Mouse (Mus musculus) hindbrain, embryonic 16.5 days (tissue): ENCODE results near the gene Prkacb. TPM values are rescaled to one million over a fixed set of nuclear protein-coding genes. Genes with fewer than 3 reads are reported as not detected.

ENCODE experiments used
- ATAC-seq: fragments of 200-750 bp; cut with Nextera tagmentation; 2 replicates; pipeline ENCODE4 v1.8.0; 2017; ENCODE audit warnings: moderate TSS enrichment, moderate library complexity
- H3K27ac ChIP-seq: fragments of 300-500 bp; sonication (generic); 2 replicates; pipeline ENCODE4 v1.5.1; 2014; ENCODE audit warnings: low read depth, mild to moderate bottlenecking, control low read depth, low read length, moderate library complexity
- H3K27me3 ChIP-seq: fragments of 300-500 bp; sonication (generic); replicated peaks from 2 replicates; pipeline ENCODE4 v1.6.1; 2014; ENCODE audit warnings: low read length; ENCODE audit not compliant: control insufficient read depth, insufficient read depth
- H3K36me3 ChIP-seq: fragments of 300-500 bp; sonication (generic); 2 replicates; pipeline ENCODE4 v1.6.1; 2014; ENCODE audit warnings: mild to moderate bottlenecking, low read length, moderate library complexity, mixed read lengths; ENCODE audit not compliant: control insufficient read depth, insufficient read depth
- H3K4me1 ChIP-seq: fragments of 300-500 bp; sonication (generic); 2 replicates; pipeline ENCODE4 v1.6.1; 2014; ENCODE audit warnings: low read depth, low read length; ENCODE audit not compliant: control insufficient read depth, insufficient read depth
- H3K4me2 ChIP-seq: fragments of 300-500 bp; sonication (generic); 2 replicates; pipeline ENCODE4 v1.6.1; 2014; ENCODE audit warnings: mild to moderate bottlenecking, low read length, control low read depth, moderate library complexity
- H3K4me3 ChIP-seq: fragments of 300-500 bp; sonication (generic); 2 replicates; pipeline ENCODE4 v1.5.1; 2014; ENCODE audit warnings: mild to moderate bottlenecking, low read length, control low read depth, moderate library complexity
- H3K9ac ChIP-seq: fragments of 300-500 bp; sonication (generic); 2 replicates; pipeline ENCODE4 v1.6.1; 2014; ENCODE audit warnings: low read depth, mild to moderate bottlenecking, control low read depth, low read length, moderate library complexity
- H3K9me3 ChIP-seq: fragments of 300-500 bp; sonication (generic); 2 replicates; pipeline ENCODE4 v1.6.1; 2014; ENCODE audit warnings: mild to moderate bottlenecking, low read length, moderate library complexity; ENCODE audit not compliant: control insufficient read depth
- WGBS: fragments of 180-500 bp; shearing (Covaris S2); extraction: QIAGEN DNeasy Blood & Tissue Kit; methylation state at CpG from one replicate; pipeline ENCODE4 v1.1.7; 2014; 5-methylcytosine and 5-hydroxymethylcytosine counted together
- polyA plus RNA-seq: library from polyadenylated mRNA; unstranded; fragments of >200 nt; fragmentation: Nextera tagmentation; extraction: Ambion mirVana; gene quantifications from 2 replicates; pipeline ENCODE4 v1.2.1, GENCODE M21; 2015

Gene Prkacb
- polyA plus RNA-seq, 1 experiment from 2014 or later = 199 TPM

DNA sequence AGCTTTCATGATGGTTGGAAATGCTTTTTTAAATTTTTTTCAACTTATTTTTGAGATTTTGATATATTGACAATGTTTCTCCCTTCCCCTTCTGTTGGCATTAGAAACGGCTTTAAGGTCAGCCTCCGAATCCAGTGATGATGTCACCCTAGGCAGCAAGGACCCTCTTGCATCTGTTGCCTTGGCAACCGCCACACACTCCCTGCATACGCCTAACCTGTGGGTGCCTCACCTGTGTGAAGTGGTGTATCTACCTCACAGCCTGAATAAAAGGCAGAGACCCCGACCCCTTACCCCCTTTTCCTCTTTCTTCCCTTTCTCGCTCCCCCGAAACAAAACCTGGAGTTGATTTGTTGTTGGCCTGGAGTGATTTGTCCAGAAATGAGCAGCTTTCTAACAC, 100.5 kb downstream of the Prkacb start:
- Histone ChIP-seq H3K27ac (no peak overlapping the region), H3K27me3 (no peaks in the 10 kb centered on the region), H3K4me3 (no peak overlapping the region), H3K9me3 (no peaks in the 10 kb centered on the region), H3K36me3 (no peaks in the 10 kb centered on the region), H3K9ac (no peak overlapping the region), H3K4me2 (no peak overlapping the region), H3K4me1 (no peaks in the 10 kb centered on the region)
- ATAC-seq = no peak
- 81% methylated on average over 7 of the region's 7 CpGs for WGBS

DNA sequence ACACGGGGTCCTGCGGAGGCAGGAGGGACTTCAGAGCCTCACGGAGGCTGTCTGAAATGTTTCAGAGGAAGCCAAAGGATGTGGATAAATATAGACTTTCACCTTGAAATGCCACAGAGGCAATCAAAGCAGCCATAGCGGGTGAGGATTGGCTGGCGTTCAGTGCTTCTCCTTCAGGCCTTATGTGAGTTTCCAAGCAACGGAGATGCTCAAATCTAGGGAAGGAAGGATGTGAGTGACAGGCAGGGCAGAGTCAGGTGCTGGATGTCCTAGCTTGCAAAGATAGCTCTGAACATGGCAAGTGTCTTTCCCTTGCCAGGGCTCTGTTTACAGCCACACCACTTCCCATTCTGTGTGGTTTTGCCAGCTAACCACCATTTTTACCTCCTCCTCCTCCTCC, 101.2 kb downstream of the Prkacb start:
- Histone ChIP-seq H3K9ac (no peak overlapping the region), H3K27ac (no peak overlapping the region; the same call in 1 of the 2 replicates)

DNA sequence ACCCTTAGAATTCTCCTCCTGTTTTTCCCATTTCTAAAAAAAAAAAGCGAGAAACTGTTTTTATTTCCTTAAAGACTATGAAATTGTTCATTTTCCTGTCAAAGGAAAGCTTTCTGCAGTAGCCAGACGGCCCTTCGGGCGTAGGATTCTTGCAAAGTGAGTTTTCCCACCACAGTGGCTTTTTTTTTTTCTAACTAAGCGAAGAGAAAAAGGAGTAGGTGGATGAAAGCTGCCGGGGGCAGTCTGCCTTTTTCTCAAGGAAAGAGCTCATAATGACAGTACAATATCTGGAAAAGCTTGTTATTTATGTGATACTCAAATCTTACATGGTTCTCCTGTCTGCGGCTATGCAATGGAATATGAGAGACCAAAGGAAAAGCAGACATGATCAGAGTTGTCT, 101.7 kb downstream of the Prkacb start:
- Histone ChIP-seq H3K9ac (no peak overlapping the region), H3K27ac (no peak overlapping the region; the same call in 1 of the 2 replicates), H3K27me3 (no peaks in the 10 kb centered on the region), H3K4me3 (no peak overlapping the region), H3K4me2 (no peak overlapping the region), H3K4me1 (no peaks in the 10 kb centered on the region), H3K36me3 (no peaks in the 10 kb centered on the region), H3K9me3 (no peaks in the 10 kb centered on the region)
- ATAC-seq = no peak
- WGBS = 81% methylated on average over 7 of the region's 7 CpGs

More for the DNA sequence above, 101.2 kb downstream of the Prkacb start:
- no peaks in the 10 kb centered on the region for H3K4me1 ChIP-seq
- H3K4me2 ChIP-seq = no peak overlapping the region
- no peaks in the 10 kb centered on the region for H3K9me3 ChIP-seq
- no peak overlapping the region for H3K4me3 ChIP-seq
- ATAC-seq = no peak
- no peaks in the 10 kb centered on the region for H3K36me3 ChIP-seq
- WGBS = 63% methylated on average over 6 of the region's 6 CpGs
- no peaks in the 10 kb centered on the region for H3K27me3 ChIP-seq

DNA sequence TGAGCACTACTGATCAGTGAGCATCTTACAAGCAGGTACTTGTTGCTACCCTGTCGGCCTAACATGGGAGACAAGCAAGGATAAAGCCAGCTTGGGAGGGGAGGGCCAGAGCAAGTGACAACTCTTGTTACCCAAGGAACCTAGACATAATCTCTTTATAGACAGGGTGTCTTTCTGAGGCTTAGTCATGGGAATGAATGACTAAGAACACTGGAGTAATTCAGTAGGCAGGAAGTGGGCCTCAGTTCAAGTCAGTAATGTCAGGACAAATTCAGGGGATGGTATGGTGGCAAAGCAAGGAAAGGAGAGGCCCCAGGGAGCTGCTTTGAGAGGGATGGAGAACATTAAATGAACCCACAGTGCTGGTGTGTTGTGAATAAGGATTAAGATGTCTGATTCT, 103.7 kb downstream of the Prkacb start:
- H3K9me3 ChIP-seq = no peaks in the 10 kb centered on the region
- ATAC-seq = no peak
- no peak overlapping the region for H3K27ac ChIP-seq
- 88% methylated on average over 1 of the region's 1 CpGs for WGBS
- no peaks in the 10 kb centered on the region for H3K36me3 ChIP-seq
- no peak overlapping the region for H3K9ac ChIP-seq
- no peak overlapping the region for H3K4me3 ChIP-seq
- H3K27me3 ChIP-seq = no peaks in the 10 kb centered on the region
- no peak overlapping the region for H3K4me2 ChIP-seq
- no peaks in the 10 kb centered on the region for H3K4me1 ChIP-seq

DNA sequence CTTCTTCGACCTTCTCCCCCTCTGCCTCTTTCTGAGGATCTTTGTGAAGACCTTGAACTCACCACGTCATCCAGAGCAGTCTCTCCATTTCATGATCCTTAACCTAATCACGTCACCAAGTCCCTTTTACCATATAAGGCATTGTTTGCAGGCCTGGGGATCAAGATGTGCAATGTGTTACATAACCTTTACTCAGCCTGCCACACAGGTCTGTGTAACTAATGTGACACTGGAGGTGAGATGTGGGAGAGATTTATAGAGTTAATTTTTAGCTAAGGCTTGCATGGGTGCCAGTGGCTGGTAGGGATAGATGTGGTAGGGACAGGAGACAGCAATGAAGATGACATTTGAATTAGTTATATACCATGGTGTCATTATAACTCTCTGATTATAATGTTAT, 104.4 kb downstream of the Prkacb start:
- WGBS = 77% methylated on average over 3 of the region's 3 CpGs
- Histone ChIP-seq H3K27ac (no peak overlapping the region), H3K9ac (no peak overlapping the region), H3K36me3 (no peaks in the 10 kb centered on the region), H3K4me3 (no peak overlapping the region), H3K4me1 (no peaks in the 10 kb centered on the region), H3K27me3 (no peaks in the 10 kb centered on the region), H3K9me3 (no peaks in the 10 kb centered on the region), H3K4me2 (no peak overlapping the region)
- ATAC-seq = no peak

DNA sequence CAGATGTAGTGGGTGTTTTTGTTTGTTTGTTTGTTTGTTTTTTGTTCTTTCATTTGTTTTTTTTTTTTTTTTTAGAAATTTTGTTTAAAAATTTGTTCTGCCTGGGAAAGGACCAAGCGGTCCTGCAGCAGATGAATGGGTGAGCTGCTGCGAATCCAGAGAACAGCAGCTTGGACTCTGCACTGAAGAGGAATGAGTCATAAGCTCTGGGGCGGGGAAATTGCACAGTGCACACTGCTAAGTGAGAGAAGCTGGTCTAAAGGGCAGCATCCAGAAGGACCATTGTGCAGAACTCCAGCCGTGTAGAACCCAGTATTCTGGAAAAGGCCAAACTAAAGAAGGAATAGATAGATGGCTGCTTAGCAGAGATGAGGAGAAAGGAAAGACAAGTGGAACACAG, 108.7 kb downstream of the Prkacb start:
- H3K4me1 ChIP-seq = no peaks in the 10 kb centered on the region
- no peak overlapping the region for H3K9ac ChIP-seq
- no peak overlapping the region for H3K4me2 ChIP-seq
- H3K4me3 ChIP-seq = no peak overlapping the region
- ATAC-seq = no peak
- WGBS = 85% methylated on average over 4 of the region's 4 CpGs
- no peaks in the 10 kb centered on the region for H3K27me3 ChIP-seq
- no peak overlapping the region for H3K27ac ChIP-seq
- H3K36me3 ChIP-seq = no peaks in the 10 kb centered on the region
- no peaks in the 10 kb centered on the region for H3K9me3 ChIP-seq

DNA sequence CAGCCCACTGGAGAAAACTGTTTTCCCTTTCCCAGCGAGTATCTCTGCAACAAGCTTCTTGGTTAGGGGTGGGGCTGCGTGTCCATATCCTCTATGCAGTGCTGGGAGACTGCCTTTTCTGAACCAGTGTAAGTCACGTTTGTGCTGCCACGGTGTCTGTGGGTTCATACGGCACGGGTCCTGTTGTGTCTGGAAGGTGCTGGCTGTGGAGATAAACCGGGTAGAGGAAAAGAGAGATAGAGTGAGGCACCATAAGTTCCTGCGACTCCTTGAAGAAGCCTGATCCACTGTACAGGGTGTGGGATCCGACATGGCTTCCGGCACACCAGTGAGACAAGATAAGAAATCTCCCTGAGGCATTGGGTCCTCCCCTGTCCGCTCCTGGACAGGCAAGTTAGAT, 112.7 kb downstream of the Prkacb start:
- Histone ChIP-seq H3K4me2 (no peak overlapping the region), H3K4me3 (no peak overlapping the region), H3K9me3 (no peaks in the 10 kb centered on the region), H3K9ac (no peak overlapping the region), H3K36me3 (no peaks in the 10 kb centered on the region), H3K27ac (no peak overlapping the region), H3K4me1 (no peaks in the 10 kb centered on the region), H3K27me3 (no peaks in the 10 kb centered on the region)
- 90% methylated on average over 11 of the region's 11 CpGs for WGBS
- ATAC-seq = no peak

DNA sequence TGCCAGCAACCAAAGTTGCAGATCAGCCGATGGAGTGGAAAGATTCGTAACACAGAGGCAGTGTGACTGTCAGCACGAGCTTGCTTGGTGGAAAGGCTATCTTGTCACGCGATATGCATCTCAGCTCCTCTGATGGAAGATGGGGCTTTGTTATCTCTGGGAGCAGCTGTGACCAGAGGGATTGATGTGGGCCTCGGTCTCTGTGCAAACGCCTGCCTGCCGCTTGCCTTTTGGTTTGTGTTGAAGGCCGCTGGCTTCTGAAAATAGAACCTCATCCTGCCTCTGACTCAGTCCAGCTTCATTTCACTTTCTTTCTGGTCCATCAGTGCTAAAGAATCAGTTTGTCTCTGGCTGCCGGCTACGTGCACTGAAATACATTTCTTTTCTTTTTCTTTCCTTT, 113.8 kb downstream of the Prkacb start:
- no peaks in the 10 kb centered on the region for H3K27me3 ChIP-seq
- H3K4me2 ChIP-seq = no peak overlapping the region
- H3K36me3 ChIP-seq = no peaks in the 10 kb centered on the region
- ATAC-seq = no peak
- WGBS = 54% methylated on average over 11 of the region's 11 CpGs
- no peaks in the 10 kb centered on the region for H3K4me1 ChIP-seq
- H3K9ac ChIP-seq = no peak overlapping the region
- no peak overlapping the region for H3K4me3 ChIP-seq
- no peak overlapping the region for H3K27ac ChIP-seq
- H3K9me3 ChIP-seq = no peaks in the 10 kb centered on the region

DNA sequence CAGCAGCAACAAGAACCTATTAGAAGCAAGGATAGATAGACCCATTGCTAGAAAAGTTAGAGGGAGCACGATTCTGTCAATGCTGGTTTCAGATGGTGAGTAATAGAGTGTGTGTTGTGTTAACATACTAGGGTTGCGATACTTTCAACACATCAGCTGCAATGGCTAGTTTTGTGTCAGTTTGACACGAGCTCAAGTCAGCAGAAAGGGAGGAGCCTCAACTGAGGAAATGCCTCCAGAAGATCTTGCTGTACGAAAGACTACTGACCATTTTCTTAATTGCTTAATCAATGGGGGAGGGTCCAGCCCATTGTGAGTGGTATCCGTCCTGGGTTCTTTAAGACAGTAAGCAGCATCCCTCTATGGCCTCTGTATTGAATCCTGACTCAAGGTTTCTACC, 120.2 kb downstream of the Prkacb start:
- H3K4me2 ChIP-seq = no peak overlapping the region
- no peak overlapping the region for H3K4me3 ChIP-seq
- no peaks in the 10 kb centered on the region for H3K4me1 ChIP-seq
- no peaks in the 10 kb centered on the region for H3K36me3 ChIP-seq
- no peak for ATAC-seq
- 80% methylated on average over 5 of the region's 5 CpGs for WGBS
- no peak overlapping the region for H3K9ac ChIP-seq
- H3K27me3 ChIP-seq = no peaks in the 10 kb centered on the region
- H3K27ac ChIP-seq = no peak overlapping the region
- H3K9me3 ChIP-seq = no peaks in the 10 kb centered on the region

DNA sequence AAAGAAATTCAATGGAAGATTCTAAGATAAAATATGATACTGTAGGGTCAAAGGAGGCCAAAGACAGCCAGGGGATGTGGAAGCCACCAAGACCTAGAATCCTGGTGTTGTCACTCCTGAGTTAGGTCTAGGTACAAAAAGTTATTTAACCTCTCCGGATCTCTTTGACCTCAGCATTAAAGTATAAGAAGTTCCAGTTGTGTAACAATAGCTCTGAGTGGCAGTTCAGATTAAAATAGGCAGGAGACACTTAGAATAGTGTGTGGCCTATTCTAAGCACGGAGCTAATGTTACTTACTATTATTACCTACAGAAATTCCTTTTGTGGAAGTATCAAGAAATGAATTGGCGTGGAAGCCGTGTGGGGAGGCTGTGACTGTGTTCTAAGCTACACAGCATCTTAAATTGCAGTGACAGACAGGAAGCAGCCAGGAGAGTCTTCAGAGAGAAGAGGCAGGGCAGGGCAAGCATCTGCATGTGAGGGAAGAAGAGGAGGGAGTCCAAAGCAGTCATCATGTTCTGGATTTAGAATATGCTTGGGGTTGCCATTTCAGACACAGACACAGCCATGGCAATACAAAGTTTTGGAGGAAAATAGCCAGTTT, 125.6 kb downstream of the Prkacb start:
- Histone ChIP-seq H3K27me3 (no peaks in the 10 kb centered on the region), H3K4me1 (no peaks in the 10 kb centered on the region; the same call in none of the 2 replicates), H3K27ac (no peak overlapping the region), H3K4me2 (no peak overlapping the region), H3K36me3 (no peaks in the 10 kb centered on the region), H3K4me3 (no peak overlapping the region), H3K9me3 (no peaks in the 10 kb centered on the region), H3K9ac (no peak overlapping the region)
- 80% methylated on average over 4 of the region's 4 CpGs for WGBS
- ATAC-seq = no peak
